Mouse (Mus musculus): ENCODE results near the gene Aspm.

The Aspm gene

GRCm38 (mm10) chr1:139501258-139501752 lies 46.7 kb downstream of the Aspm start, which contains the start of gene F13b:
F13b (plus strand) TSS chr1:139501702.
- no peak for DNase-seq (ENCODE audit: extremely low read depth, low read depth)

DNA sequence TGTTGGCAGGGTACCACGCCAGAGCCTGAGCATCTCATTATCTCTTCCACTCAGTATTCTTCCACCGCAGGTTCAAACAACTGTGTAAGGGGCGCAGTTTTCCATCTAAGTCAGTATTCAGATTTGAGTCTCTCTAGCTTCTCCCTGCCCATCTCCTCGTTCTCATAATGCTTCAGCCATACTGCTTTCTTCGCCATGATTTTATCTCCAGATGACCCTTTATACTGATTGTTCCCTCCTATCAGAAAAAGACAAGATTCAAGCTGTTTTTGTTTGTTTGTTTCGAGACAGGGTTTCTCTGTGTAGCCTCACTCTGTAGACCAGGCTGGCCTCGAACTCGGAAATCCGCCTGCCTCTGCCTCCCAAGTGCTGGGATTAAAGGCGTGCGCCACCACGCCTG lies 60.0 kb downstream of the Aspm start:
- no peak for DNase-seq (ENCODE audit: extremely low read depth, low read depth)
